Mouse (Mus musculus): ENCODE measurements around the gene BC147527. TPM values are rescaled to one million over a fixed set of nuclear protein-coding genes. Genes with fewer than 3 reads are reported as not detected.

Gene BC147527
- total RNA-seq (2023): 1 to 10 TPM; 7.7 to 7.8 TPM

GRCm38 (mm10) chr13:120299991-120300442 is at the start of gene BC147527:
TSS of gene BC147527 (plus strand) at chr13:120300392.

GRCm38 (mm10) chr13:120262870-120263269 is 37.3 kb upstream of the BC147527 start, which contains the start of gene AF067061:
TSS of gene AF067061 (plus strand) at chr13:120263114.

DNA sequence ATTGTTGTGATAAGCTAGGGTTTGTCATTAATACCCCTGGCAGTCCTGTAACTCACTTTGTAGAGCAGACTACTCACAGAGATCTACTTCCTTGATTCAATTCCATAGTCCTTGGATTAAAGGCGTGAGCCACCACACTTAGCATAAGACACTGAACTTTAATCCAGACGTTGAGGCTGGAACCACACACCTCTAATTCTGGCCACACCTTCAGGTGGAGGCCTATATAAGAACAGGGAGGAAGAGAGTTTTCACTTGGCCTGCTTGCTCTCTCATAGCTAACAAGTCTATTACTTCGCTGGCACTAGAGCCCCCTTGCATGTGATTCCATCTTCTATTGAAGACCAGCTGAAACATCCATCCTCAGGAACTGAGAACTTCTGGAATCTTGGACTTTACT is 16.4 kb downstream of the BC147527 start, which contains the start of gene Tcstv3:
Gene Tcstv3 (plus strand): TSS at position 301 of the 400 bp plus-strand sequence.

Other genes starting within 250 kb of the BC147527 start
- under 1 TPM in 1 of 2 experiments, not detected in 1; 0.26 TPM for gene Gm21188, start 248.2 kb upstream of the BC147527 start, total RNA-seq (2023)
- gene Gm20767, start 160.1 kb upstream of the BC147527 start, total RNA-seq (2023): not detected
- gene Gm21818, start 128.0 kb upstream of the BC147527 start, total RNA-seq (2023): not detected
- 1 to 10 TPM in 1 of 2 experiments, not detected in 1; 4.1 TPM for gene Gm21762, start 84.4 kb upstream of the BC147527 start, total RNA-seq (2023)
- gene Gm21731, start 61.3 kb upstream of the BC147527 start, total RNA-seq (2023): not detected
- gene AF067061, start 37.3 kb upstream of the BC147527 start, total RNA-seq (2023): not detected
- not detected for gene Tcstv3, start 16.5 kb downstream of the BC147527 start, total RNA-seq (2023)

Data from T-cell, adult 66 days (primary cell).